Mouse (Mus musculus) R1 (cell line): ENCODE data around the gene Acap1.
A peak's percentile ranks its signal among the peaks of the same experiment; 100 is the strongest.
"Not testable (repeated sequence)": the region's sequence is repeated elsewhere in the genome, so short reads cannot be mapped to it uniquely, and the experiment has no call there.

Experiments
- DNase-seq: peaks from one replicate; pipeline ENCODE4 v3.0.0-alpha.2; 2018; ENCODE audit warnings: low read depth, low spot score

Gene Acap1

DNA sequence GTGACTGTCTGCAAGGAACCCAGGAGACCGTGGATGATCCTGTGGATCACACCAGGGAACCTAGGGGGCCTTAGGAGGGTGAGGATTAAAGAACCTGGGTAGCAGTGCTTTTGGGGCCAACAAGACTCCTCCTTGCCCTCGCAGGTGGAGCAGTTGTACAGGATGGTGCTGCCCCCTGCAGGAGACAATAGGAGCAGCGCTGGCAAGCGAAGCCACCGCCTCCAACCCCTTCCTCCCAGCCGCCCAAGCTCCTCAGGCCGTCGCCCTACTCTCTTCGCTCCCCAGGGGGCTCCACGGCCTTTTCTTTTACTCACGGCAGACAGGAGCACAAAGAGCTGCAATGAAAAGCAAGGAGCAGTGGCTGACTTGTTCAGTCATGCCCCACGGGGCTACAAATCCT is 18.5 kb downstream of the Acap1 start:
- peak; percentile 94 for DNase-seq

DNA sequence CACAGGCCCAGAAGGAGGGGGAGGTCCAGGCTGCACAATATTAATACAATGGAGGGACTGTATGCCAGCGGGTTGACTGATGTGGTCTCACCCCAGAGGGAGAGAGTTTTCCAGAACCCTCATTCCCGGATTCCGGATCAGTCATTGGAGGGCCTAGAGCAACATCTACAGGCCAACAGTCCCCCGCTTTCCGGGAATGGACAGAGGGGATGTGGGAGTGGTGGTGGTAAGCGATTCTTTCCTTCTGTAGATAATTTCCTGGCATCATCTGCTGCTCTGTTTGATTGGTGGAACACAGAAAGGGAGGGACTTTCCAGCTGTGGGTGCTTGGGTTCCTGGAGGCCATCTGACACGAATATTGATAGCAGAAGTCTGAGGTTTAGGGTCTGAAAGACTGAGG is 19.2 kb downstream of the Acap1 start:
- no peak for DNase-seq

DNA sequence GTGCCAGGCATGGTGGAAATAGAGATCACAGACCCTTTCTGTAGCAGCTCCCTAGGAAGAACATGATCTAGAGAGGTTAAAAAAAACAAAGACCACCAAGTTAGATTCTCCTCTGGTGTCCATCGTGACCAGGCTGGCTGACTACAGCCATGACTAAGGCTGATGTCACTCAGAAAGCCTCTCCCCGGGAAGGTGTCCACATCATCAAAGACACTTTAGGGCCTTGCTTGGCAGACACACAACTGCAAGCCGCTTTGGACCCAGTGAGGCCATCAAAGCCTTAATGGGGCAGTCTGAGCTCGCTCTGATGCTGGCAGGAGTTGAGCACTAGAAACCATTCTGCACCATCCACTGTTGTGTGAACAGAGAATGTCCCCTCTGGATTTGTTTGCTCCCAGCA is 22.9 kb downstream of the Acap1 start:
- no peak for DNase-seq

DNA sequence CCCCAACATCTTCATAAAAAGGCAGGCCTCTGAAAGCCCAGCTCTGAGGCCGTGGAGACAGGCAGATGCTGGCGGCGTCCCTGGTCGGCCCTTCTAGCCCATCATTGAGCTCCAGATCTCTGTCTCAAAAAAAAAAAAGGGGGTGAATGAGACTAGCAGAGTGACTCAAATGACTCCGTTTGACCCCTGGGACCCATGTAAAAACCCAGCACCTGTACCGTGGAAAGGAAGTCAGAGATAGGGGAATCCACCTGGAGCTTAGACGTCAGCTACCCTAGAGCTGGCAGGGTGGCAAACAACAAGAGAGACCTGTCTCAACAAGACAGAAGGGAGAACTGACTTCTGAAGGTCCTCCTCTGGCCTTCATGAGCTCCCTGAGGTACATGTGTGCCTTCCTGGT is 23.5 kb downstream of the Acap1 start:
- no peak for DNase-seq

DNA sequence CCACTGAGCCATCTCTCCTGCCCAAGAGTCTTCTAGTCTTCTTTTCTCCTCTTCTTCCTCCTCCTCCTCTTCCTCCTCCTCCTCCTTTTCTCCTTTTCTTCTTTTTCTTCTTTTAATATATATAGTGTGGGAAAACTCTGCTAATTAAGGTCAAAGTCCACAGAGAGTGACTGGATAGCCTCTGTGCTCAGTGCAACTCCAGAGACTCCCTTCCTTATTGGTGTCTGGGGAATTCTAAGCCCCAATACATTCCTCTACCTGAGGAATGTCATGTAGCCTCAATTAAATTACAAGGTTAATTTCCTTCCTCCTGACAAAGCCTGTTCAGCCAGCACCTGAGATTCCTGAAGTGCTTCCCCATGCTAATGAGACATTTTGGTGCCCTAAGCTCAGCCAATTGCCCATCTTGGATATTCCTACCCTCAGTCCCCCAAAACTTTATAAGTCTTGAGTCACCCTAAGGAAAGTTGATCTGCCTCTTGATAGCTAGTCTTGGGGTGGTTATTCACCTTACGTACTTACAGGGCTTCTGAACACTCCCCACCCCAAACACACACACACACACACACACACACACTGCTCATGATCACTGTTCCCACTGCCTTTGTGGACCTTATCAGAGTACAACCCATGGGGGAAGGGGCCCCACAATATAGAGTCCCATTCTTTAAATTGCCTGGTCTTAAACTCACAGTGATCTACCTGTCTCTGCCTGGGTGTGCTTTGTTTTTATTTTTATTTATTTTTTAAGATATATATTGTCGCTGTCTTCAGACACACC is 24.9 kb downstream of the Acap1 start:
- no peak for DNase-seq

DNA sequence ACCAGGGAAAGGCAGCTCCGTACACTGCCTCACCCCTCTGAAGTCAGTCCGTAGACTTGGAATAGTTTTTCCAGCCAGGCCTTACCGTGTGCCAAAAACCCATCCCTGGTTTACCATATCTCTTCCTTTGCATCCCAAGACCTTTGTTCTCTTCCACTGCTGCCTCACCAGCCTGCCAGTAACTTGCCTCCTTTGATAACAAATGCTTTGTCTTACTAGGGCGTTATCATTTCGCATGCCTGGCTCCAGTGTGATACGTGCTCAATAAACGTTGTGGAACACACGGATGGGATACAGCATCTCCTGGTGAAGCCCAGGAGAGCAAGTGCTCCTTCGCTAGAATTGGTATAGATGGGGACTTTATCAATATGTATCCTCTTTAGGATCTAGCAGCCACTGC is 28.0 kb downstream of the Acap1 start:
- DNase-seq, result no peak

DNA sequence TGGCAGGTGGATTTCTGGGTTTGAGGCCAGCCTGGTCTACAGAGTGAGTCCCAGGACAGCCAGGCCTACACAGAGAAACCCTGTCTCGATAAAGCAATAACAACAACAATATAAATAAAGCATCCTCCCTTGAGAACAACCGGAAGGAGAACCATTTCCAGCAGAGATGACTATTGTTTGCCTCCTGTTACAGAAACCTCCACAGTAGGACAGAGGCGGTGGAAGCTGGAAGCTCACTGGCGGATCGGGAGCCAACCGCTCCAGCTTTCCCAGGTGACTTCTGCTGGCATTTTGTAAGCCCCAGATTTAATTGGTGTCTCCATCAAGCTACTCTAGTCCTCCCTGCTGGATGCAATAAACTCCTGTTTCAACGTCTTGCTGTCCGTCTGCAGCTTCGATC is 29.8 kb downstream of the Acap1 start:
- DNase-seq, result no peak

DNA sequence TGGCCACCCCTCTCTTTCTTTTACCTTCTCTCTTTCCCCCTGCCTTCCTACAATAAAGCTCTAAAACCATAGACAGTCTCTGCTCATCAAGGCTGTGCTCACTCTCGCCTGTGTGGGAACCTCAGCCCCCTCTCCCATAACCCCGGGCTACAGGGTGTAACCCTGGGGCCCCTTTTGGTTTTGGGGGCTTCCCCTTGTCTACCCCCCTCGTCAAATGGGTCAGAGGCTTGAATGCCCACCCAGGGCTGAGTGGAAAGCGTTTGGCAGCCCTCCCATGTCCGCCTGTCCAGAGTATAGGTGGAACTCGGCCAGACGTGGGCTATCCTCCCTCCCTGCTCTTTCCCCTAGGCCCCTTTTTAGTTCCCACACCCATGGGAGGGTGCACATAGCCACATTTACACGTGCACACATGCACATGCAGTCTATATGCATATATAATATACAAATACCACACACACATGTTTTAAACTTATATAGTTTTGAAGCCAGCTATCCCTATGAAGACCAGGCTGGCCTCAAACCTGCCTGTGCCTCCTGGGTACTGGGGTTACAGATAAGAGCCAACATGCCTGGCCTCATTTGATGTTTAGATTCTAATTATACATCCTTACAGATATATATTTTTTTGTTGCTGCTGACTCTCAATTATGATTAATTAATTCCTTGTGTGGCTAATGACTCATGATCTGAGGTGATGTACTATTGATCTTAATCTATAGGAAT is 31.0 kb downstream of the Acap1 start:
- no peak for DNase-seq

DNA sequence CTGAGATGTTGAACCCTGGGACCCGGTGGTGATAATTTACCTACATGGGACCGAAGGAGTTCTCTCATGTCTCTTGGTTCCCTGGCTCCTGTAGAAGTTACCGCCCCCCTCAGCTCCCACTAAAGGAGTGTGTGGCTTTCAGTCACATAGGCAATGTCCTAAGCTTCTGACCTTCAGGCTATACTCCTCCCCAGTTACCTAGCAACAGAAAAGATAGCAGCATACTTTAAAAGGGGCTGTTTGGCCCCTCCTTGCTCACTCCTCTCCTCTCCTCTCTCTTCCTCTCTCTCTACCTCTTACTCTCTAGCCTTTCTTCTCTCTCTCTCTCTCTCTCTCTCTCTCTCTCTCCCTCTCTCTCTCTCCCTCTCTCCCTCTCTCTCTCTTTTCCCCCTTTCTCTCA is 31.6 kb downstream of the Acap1 start:
- DNase-seq, result not testable (repeated sequence)

DNA sequence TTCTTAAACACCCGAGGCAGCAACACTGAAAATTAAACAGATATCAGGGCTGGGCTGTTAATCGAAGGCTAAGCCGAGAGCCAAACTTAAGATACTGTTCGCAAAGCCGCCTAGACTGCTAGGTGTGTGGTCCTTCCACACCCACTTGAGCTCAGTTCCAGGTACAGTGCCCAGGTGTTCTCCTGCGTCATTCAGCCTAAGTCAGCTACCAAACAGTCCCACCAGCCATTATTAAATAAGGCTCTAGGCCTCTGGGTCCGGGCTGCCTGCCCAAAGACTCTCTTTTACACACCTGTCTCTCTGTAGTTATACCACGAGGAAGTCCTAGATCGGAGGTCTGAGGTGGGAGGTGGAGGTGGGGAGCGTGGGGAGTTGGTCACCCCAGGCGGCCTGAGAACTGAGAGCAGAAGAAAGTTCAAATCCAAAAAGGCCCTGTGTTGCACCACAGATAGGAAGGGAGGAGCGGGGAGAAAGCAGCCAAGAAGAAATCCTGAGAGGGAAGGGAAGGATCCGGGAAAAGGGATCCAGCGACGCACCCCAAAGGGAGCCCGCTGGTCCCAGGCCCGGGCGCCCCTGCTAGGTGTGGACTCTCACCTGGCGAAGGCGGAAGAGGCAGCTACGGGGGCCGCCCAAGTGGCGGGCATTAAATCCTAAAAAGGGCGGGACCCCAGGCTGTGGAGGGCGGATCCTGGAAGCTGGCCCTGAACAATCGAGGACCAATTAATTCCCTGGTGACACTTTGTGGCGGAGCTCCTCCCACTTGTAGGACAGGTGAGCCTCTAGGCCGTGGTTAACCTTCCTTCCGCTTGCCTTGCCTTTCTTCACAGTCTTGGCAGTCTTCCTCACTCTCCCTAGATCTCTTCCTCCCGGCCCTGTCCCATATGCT is 37.0 kb downstream of the Acap1 start, which contains the start of gene Tnk1:
Gene Tnk1 (minus strand): TSS at position 618 of the 886 bp plus-strand sequence.
- DNase-seq, result peak; percentile 75

DNA sequence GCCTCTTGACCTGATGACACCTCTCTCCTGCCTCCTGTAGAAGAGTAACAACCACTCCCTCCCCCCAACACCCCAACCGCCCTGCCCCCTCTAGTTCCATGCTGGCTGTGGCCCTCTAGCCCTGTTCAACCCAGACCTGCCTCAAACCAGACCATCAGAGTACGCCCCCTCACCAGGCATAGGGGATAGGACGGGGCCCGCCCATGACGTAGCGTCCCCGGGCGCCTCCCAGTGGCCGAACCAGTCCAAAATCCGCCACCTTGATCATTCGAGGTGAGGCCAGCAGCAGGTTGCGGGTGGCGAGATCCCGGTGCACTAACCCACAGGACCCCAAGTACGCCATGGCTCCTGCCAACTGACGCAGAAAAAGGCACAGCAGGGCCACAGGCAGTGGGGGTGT is 40.0 kb downstream of the Acap1 start:
- peak; percentile 90 for DNase-seq

DNA sequence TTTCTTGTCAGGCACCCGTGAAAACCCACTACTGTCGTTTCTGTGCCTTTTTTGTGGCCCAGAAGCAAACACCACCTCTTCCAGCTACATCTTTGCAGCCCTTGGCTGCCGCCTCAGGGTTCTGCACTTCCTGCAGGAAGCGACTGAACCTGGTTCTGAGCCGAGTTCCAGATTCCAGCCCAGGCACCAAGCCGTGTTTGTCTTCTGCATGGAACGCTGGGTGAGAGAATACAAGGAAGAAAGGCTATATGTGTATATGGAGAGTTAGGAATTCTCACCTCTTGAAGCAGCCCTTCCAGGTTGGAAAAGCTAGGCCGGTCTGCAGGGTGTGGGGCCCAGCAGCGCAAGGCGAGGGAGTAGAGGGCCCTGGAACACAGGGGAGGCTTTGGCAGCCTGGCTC is 40.7 kb downstream of the Acap1 start:
- no peak for DNase-seq

DNA sequence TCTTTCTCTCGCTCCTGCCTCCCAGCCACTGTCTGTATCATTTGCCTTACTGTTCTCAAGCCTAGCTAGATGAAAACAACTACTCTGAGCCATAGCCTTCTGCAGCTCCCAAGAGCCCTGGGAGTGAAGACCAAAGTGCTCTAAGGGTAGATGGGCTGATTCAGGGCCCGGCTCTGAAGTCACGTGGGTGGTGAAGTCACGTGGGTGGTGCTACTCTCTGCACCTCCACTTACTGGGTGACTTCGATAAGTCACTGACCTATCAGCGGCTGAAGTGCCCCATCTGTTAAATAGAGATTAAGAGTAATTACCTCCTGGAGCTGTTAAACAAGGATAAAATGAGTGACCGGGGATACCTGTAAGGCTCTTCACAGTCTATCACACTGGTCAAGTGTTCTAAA is 41.3 kb downstream of the Acap1 start:
- peak; percentile 80 for DNase-seq

DNA sequence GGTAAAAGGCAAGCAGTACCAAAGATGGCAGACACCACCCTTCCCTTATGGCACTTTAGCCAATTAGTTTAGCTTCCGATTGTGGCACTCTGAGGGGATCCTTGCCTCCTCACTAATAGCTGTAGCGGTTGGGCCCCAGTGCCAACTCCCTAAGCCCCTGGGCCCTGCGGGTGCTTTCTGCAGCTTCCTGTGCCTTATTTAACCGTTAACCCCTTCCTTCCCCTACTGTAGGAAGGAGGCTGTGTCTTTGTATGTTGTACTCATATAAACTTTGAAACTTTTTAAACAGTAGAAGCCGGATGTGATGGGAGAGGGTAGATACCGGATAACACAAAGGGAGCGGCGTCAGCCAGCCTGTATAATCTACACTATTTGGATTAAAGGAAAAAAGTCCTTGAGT is 44.6 kb downstream of the Acap1 start:
- DNase-seq, result no peak

DNA sequence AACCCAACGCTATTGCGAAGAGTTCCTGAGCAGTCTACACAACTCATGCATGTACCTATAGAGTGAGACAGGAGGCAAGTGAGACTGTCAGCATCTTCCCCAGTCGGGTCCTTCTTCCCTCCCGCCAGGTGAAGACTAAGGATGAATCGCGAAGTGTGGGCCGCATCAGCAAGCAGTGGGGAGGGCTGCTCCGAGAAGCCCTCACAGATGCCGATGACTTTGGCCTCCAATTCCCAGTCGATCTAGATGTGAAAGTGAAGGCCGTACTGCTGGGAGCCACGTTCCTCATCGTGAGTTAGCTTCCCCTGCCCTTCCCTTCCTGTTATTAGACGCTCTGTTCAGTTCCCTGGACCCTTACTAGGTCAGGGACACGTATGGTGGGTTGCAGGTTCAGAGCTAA is 45.5 kb downstream of the Acap1 start:
- no peak for DNase-seq

DNA sequence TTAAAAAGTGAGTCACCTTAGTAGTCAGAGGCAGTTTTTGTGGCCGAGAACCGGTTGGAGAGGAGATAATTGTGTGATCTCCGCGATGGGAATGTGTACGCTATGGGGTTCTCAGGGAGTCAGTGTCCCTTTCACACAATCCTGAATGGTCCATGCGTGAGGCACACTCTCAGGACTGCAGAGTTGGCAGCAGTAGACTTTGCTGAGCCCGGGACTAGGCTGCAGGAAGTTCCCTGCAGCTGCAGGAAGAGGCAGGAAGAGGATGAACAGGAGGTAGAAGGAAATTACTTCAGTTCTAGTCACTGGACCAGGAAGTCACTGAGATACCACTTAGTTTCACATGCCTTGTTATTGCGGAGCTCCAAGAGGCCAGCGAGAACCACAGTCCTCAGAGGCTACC is 46.2 kb downstream of the Acap1 start:
- no peak for DNase-seq

DNA sequence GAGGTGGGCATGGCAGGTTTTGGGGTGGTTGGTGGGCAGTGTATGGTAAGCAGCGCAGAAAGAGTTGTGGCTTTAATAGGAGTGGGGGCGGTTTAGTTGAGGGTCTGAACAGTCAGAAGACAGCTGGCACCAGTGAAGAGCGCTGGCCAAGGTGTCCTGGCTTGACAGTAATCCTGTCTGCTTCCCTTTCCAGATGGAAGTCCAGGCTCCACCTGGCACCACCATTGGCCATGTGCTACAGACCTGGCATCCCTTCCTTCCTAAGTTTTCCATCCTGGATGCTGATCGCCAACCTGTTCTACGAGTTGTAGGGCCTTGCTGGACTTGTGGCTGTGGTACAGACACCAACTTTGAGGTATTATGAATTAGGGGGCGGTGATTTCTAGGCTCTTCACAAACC is 47.3 kb downstream of the Acap1 start:
- no peak for DNase-seq

DNA sequence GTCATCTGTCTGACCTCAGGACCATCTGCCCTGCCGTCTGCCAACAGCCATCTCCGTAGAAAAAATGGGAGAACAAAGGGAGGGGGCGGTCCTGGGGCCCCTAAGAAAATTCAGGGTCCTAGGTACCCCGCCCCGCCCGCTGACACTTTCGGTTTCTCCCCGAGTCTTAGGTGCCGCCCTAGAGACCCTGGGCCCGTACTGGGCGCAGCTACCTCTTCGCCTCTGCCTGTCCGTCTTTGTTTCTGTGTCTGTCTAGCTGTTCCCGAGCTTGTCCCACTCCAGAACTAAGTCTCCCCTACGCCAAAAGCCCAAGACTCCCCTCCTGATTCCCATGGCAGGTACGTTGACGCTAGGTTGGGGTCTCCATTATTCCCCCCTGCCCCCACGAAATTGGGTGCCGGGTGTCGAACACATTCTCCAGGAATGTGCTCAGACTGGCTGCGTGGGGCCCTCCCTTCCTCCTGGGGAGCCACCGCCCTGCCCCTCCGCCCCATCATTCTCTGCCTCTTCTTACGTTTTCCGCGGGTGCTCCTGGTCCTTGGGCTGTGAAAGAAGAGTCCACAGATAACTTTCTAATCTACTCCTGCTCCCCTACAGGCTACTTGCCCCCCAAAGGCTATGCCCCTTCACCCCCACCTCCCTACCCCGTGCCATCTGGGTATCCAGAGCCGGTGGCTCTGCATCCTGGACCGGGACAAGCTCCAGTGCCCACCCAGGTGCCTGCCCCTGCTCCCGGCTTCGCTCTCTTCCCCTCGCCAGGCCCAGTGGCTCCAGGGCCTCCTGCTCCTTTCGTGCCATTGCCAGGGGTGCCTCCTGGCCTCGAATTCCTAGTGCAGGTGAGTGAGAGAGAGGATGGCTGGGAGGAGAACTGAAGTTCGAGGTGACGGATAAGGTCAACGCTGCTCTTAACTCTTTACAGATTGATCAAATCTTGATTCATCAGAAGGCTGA is 48.3 kb downstream of the Acap1 start:
- no peak for DNase-seq

DNA sequence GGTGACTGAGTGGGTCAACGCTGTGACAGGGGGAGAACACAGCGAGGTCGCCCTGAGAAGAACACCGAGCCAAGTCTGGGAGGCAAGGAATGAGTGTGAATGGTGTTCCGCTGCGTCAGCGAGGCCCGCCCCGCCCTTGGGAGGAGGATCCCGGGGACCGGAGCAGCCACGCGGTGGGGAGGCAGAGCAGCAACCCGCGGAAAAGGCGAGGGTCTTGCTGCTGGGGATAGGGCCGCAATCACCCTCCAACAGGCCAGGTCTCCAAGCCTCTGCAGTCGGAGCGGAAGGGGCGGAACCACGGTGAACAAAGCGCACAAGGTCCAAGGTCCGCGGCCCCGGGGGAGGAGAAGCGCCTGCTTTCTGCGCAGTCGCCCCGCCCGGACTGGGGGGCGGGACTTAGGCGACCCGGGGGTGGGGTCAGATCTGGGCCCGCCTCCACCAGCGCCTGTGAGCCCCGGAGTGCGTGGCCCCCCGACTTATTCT is 49.1 kb downstream of the Acap1 start, which contains the start of gene Plscr3:
Gene Plscr3 (plus strand): TSS at position 179 of the 483 bp plus-strand sequence.
- DNase-seq, result peak; percentile 95

DNA sequence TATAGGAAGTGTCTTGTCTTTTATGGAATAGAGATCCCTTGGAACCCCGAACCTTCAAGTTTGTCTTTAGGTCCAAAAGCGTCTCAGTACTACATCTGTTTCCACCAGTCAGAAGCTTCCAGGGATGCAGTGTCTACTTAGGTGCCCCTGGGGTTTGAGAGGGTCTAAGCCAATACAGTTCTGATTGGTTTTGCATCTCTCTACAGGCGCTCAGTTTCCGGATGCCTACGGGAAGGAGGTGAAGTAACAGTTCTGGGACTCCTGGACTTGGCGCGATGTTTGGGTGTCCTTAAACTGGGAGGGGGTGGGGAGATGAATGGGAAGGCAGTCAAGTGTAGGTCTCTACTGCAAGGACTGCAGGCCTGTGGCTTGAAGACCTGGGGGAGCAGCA is 56.6 kb downstream of the Acap1 start:
- DNase-seq, result peak; percentile 68
